Mouse (Mus musculus): ENCODE data around the gene Slit3. TPM values are rescaled to one million over a fixed set of nuclear protein-coding genes. Genes with fewer than 3 reads are reported as not detected.

Slit3 gene
- polyA plus RNA-seq, 1 experiment from 2014 or later, result 14.2 TPM

DNA sequence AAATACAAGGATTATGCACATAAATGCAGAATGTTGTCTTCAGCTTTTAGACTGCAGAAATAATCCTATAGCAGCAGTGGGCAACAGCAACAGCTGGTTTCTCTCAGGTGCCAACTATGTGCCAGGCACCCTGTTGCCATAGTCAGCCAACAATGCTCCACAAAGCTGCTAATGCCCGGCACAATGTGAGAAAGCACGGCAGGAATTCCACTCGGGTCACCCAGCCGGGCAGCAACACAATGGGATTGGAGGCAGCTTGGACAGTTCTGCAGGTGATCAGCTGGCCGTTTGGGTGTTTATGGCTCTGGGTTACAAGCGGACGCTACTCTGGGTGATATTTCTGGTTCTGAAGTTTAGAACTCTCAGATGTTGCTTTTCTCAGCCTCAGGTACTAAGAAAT, 248.9 kb downstream of the Slit3 start:
- H3K4me2 ChIP-seq (replicated peaks; ENCODE audit: low read depth, low read length), result no peak overlapping the region
- WGBS, result 30% methylated on average over 7 of the region's 7 CpGs
- no peaks in the 10 kb centered on the region for H3K9me3 ChIP-seq (ENCODE audit: low read length)
- TF ChIP-seq CTCF (IDR thresholded peaks at IDR 0.05), result no peak
- TF ChIP-seq EP300 (IDR thresholded peaks at IDR 0.05), result no peak
- no peaks in the 10 kb centered on the region for H3K27me3 ChIP-seq (replicated peaks; ENCODE audit: insufficient read depth, low read length)
- ATAC-seq, result no peak
- no peaks in the 10 kb centered on the region for H3K36me3 ChIP-seq (ENCODE audit: insufficient read depth, low read length)
- DNase-seq (ENCODE audit: low spot score), result no peak
- no peak overlapping the region for H3K4me3 ChIP-seq (ENCODE audit: low read depth, low read length)
- H3K4me1 ChIP-seq (ENCODE audit: insufficient read depth, low read depth, low read length), result no peaks in the 10 kb centered on the region
- H3K27ac ChIP-seq (ENCODE audit: low read length), result no peak overlapping the region
- H3K9ac ChIP-seq (replicated peaks; ENCODE audit: low read depth), result no peak overlapping the region

GRCm38 (mm10) chr11:35370705-35371104, 249.7 kb downstream of the Slit3 start:
- H3K4me3 ChIP-seq (ENCODE audit: low read depth, low read length), result no peak overlapping the region
- H3K9me3 ChIP-seq (ENCODE audit: low read length), result no peaks in the 10 kb centered on the region
- H3K27me3 ChIP-seq (replicated peaks; ENCODE audit: insufficient read depth, low read length), result no peaks in the 10 kb centered on the region
- ATAC-seq (peak; percentile 26), DNase-seq (ENCODE audit: low spot score) (peak; percentile 40)
- 7% methylated on average over 5 of the region's 5 CpGs for WGBS
- no peaks in the 10 kb centered on the region for H3K4me1 ChIP-seq (ENCODE audit: insufficient read depth, low read depth, low read length)
- H3K27ac ChIP-seq (ENCODE audit: low read length), result no peak overlapping the region
- no peak overlapping the region for H3K9ac ChIP-seq (replicated peaks; ENCODE audit: low read depth)
- H3K36me3 ChIP-seq (ENCODE audit: insufficient read depth, low read length), result no peaks in the 10 kb centered on the region
- TF ChIP-seq EP300 (IDR thresholded peaks at IDR 0.05) (no peak), CTCF (IDR thresholded peaks at IDR 0.05) (no peak)
- no peak overlapping the region for H3K4me2 ChIP-seq (replicated peaks; ENCODE audit: low read depth, low read length)

- Histone ChIP-seq H3K36me3 (ENCODE audit: insufficient read depth, low read length) (no peaks in the 10 kb centered on the region), H3K4me1 (ENCODE audit: insufficient read depth, low read depth, low read length) (no peaks in the 10 kb centered on the region), H3K9me3 (ENCODE audit: low read length) (no peaks in the 10 kb centered on the region), H3K27me3 (replicated peaks; ENCODE audit: insufficient read depth, low read length) (no peaks in the 10 kb centered on the region), H3K9ac (replicated peaks; ENCODE audit: low read depth) (no peak overlapping the region), H3K4me3 (ENCODE audit: low read depth, low read length) (no peak overlapping the region), H3K4me2 (replicated peaks; ENCODE audit: low read depth, low read length) (no peak overlapping the region), H3K27ac (ENCODE audit: low read length) (no peak overlapping the region)
- TF ChIP-seq EP300 (IDR thresholded peaks at IDR 0.05) (no peak), CTCF (IDR thresholded peaks at IDR 0.05) (0 out of 2 replicates have a peak, but pooled peaks have one; percentile 14)
- no peak for DNase-seq (ENCODE audit: low spot score)
- no peak for ATAC-seq
- WGBS, result 88% methylated on average over 3 of the region's 3 CpGs
Observed at GRCm38 (mm10) chr11:35372410-35372809, 251.4 kb downstream of the Slit3 start.

DNA sequence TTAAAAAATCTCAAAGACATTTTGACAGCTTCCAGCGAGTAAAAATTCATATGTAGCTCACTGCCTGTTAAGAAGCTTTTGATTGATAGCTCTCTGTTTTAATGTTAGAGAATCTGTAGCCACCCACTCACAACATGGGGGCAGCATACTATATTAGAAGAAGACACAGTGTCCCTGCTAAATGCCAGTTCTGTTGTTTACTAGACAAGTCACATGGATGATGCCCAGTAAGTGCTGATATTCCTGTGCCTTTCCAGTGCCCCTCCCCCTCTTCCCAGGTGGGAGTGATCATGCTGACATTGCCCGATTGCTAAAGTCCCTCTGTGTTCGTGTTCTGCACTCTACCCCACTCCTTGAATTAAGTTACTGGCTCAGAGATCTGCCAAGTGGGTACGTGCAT, 254.0 kb downstream of the Slit3 start:
- TF ChIP-seq EP300 (IDR thresholded peaks at IDR 0.05) (no peak), CTCF (IDR thresholded peaks at IDR 0.05) (no peak)
- no peak for DNase-seq (ENCODE audit: low spot score)
- 67% methylated on average over 4 of the region's 4 CpGs for WGBS

GRCm38 (mm10) chr11:35378802-35379201, 257.8 kb downstream of the Slit3 start:
- H3K27ac ChIP-seq (ENCODE audit: low read length), result no peak overlapping the region
- H3K9ac ChIP-seq (replicated peaks; ENCODE audit: low read depth), result no peak overlapping the region
- no peak overlapping the region for H3K4me3 ChIP-seq (ENCODE audit: low read depth, low read length)
- no peaks in the 10 kb centered on the region for H3K36me3 ChIP-seq (ENCODE audit: insufficient read depth, low read length)
- TF ChIP-seq CTCF (IDR thresholded peaks at IDR 0.05), result no peak
- no peak for TF ChIP-seq EP300 (IDR thresholded peaks at IDR 0.05)
- DNase-seq (ENCODE audit: low spot score), result no peak
- no peaks in the 10 kb centered on the region for H3K27me3 ChIP-seq (replicated peaks; ENCODE audit: insufficient read depth, low read length)
- ATAC-seq, result no peak
- WGBS, result 73% methylated on average over 7 of the region's 7 CpGs
- no peak overlapping the region for H3K4me2 ChIP-seq (replicated peaks; ENCODE audit: low read depth, low read length)
- no peaks in the 10 kb centered on the region for H3K9me3 ChIP-seq (ENCODE audit: low read length)
- no peaks in the 10 kb centered on the region for H3K4me1 ChIP-seq (ENCODE audit: insufficient read depth, low read depth, low read length)

More for the DNA sequence above, 254.0 kb downstream of the Slit3 start:
- Histone ChIP-seq H3K27me3 (replicated peaks; ENCODE audit: insufficient read depth, low read length) (no peaks in the 10 kb centered on the region), H3K36me3 (ENCODE audit: insufficient read depth, low read length) (no peaks in the 10 kb centered on the region), H3K4me1 (ENCODE audit: insufficient read depth, low read depth, low read length) (no peaks in the 10 kb centered on the region), H3K9me3 (ENCODE audit: low read length) (no peaks in the 10 kb centered on the region), H3K27ac (ENCODE audit: low read length) (no peak overlapping the region), H3K4me3 (ENCODE audit: low read depth, low read length) (no peak overlapping the region), H3K9ac (replicated peaks; ENCODE audit: low read depth) (no peak overlapping the region), H3K4me2 (replicated peaks; ENCODE audit: low read depth, low read length) (no peak overlapping the region)
- ATAC-seq, result no peak

DNA sequence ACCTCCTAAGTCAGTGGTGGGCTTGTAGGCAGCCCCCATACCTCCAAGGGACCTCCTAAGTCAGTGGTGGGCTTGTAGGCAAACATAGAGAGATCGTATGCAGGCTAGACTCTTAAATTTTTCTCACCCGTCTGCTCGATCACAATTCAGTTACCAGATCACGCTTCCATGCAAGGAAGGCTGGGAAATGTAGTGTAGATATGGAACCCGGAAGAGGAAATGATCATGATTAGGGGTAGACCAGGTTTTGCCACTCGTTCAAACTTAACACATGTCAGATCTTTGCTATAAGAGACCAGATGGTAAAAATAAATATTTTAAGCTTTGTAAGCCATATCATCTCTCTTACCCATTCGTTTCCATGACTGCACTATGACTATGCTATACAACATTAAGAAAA, 258.4 kb downstream of the Slit3 start:
- no peaks in the 10 kb centered on the region for H3K27me3 ChIP-seq (replicated peaks; ENCODE audit: insufficient read depth, low read length)
- no peak overlapping the region for H3K4me3 ChIP-seq (ENCODE audit: low read depth, low read length)
- no peaks in the 10 kb centered on the region for H3K9me3 ChIP-seq (ENCODE audit: low read length)
- H3K9ac ChIP-seq (replicated peaks; ENCODE audit: low read depth), result no peak overlapping the region
- no peak for ATAC-seq
- H3K4me2 ChIP-seq (replicated peaks; ENCODE audit: low read depth, low read length), result no peak overlapping the region
- no peaks in the 10 kb centered on the region for H3K4me1 ChIP-seq (ENCODE audit: insufficient read depth, low read depth, low read length)
- no peak for DNase-seq (ENCODE audit: low spot score)
- H3K27ac ChIP-seq (ENCODE audit: low read length), result no peak overlapping the region
- H3K36me3 ChIP-seq (ENCODE audit: insufficient read depth, low read length), result no peaks in the 10 kb centered on the region
- no peak for TF ChIP-seq EP300 (IDR thresholded peaks at IDR 0.05)
- TF ChIP-seq CTCF (IDR thresholded peaks at IDR 0.05), result no peak
- 71% methylated on average over 7 of the region's 7 CpGs for WGBS

- H3K4me1 ChIP-seq (ENCODE audit: insufficient read depth, low read depth, low read length), result no peaks in the 10 kb centered on the region
- H3K36me3 ChIP-seq (ENCODE audit: insufficient read depth, low read length), result no peaks in the 10 kb centered on the region
- WGBS, result 86% methylated on average over 1 of the region's 1 CpGs
- H3K27ac ChIP-seq (ENCODE audit: low read length), result no peak overlapping the region
- TF ChIP-seq CTCF (IDR thresholded peaks at IDR 0.05) (no peak), EP300 (IDR thresholded peaks at IDR 0.05) (no peak)
- no peak overlapping the region for H3K4me3 ChIP-seq (ENCODE audit: low read depth, low read length)
- H3K9ac ChIP-seq (replicated peaks; ENCODE audit: low read depth), result no peak overlapping the region
- H3K9me3 ChIP-seq (ENCODE audit: low read length), result no peaks in the 10 kb centered on the region
- no peaks in the 10 kb centered on the region for H3K27me3 ChIP-seq (replicated peaks; ENCODE audit: insufficient read depth, low read length)
- ATAC-seq (no peak), DNase-seq (ENCODE audit: low spot score) (no peak)
- no peak overlapping the region for H3K4me2 ChIP-seq (replicated peaks; ENCODE audit: low read depth, low read length)
Observed at GRCm38 (mm10) chr11:35380766-35381165, 259.7 kb downstream of the Slit3 start.

Measured in lung, postnatal 0 days (tissue).